Mouse (Mus musculus): ENCODE measurements at regions not wholly inside any gene's neighbourhood (a gene's known extent, or its start where the extent isn't known, plus 50 kb on each side); places are given as distances from the start of the nearest gene placed in this dataset.

DNA sequence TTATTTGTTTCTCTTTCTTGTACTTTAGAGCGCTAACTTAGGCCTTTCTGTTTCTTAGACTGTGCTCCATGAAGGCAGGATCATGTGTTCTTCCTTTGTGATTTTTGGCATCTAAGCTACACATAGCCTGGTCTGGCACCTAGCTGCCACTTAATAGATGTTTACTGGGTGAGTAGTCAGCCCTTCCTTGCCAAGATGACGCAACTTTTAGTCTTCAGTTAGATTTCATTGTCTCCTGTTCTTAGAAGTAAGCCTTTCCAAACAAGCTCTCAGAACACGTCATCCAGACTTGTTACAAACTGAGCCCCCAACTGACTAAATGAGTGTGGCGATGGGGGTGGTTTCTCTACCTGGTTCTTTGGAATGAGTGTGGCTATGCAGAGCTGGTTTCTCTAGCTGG, 85.4 kb upstream of the Rapgef5 start:
- DNase-seq (ENCODE audit: low read depth, low spot score), result no peak

- no peak for DNase-seq (ENCODE audit: low read depth, low spot score)
These were observed 83.5 kb upstream of the Rapgef5 start for GRCm38 (mm10) chr12:117432788-117433187.

- no peak for DNase-seq (ENCODE audit: low read depth, low spot score)
These were observed 79.3 kb upstream of the Rapgef5 start for GRCm38 (mm10) chr12:117437011-117437410.

DNA sequence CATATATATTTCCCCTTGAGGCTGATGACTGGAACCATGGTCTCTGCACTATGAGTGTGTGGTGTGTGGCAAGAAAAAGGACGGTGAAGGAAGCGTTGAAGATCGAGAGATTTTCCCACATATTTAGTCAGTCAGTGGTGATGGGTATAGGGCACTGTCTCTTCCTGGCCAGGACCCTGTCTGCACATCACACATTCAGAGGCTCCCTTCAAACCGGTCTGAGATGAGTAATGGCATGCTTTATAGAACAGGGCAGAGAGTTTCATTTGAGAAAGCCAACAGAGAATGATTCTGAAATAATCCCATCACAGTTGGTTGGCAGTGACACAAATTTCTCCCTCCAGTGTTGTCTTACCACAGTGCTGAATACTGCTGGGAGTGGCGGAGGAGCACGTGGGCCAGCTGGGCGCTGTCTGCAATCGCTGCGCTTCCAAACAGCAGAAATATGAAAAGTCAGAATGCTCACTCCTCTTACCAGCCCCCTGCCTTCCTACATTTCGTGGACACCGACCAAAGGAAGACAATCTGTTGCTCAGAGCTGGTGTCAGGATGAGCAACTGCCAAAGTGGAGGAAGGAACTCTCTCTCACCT, 77.2 kb upstream of the Rapgef5 start:
- no peak for DNase-seq (ENCODE audit: low read depth, low spot score)

DNA sequence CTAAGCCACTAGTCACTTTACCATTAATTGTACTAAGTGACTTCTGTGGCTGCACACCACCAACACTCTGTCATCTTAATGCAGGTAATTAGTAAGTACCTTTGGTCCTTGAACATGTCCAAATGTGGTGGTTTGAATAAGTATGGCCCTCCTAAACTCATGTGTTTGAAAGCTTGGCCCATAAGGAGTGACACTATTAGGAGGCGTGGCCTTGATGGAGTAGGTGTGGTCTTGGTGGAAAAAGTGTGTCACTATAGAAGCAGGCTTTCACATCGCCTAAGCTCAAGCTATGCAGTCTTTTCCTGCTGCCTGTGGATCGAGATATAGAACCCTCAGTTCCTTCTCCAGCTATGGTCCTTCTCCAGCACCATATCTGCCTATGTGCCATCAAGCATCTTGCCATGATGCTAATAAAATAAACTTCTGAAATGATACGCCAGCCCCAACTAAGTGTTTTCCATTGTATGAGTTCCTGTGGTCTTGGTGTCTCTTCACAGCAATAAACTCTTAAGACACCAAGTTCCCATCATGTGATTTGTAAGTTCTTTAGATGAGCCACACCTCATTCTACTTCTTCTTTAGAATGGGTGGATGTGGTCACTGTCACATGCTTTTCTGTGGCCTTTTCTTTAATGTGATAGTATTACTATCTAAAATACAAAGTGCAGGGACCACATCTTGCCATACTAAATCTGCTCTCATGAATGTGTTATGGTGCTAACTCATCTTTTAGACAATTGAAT, 71.9 kb upstream of the Rapgef5 start:
- no peak for DNase-seq (ENCODE audit: low read depth, low spot score)

GRCm38 (mm10) chr12:117447223-117447622, 69.1 kb upstream of the Rapgef5 start:
- DNase-seq (ENCODE audit: low read depth, low spot score), result no peak

GRCm38 (mm10) chr12:117447843-117448728, 68.2 kb upstream of the Rapgef5 start:
- DNase-seq (ENCODE audit: low read depth, low spot score), result no peak

- DNase-seq (ENCODE audit: low read depth, low spot score), result no peak
These were observed 67.2 kb upstream of the Rapgef5 start for GRCm38 (mm10) chr12:117449080-117449479.

GRCm38 (mm10) chr12:117450106-117450505, 66.2 kb upstream of the Rapgef5 start:
- DNase-seq (ENCODE audit: low read depth, low spot score), result no peak

GRCm38 (mm10) chr12:117450871-117451270, 65.4 kb upstream of the Rapgef5 start:
- DNase-seq (ENCODE audit: low read depth, low spot score), result no peak

DNA sequence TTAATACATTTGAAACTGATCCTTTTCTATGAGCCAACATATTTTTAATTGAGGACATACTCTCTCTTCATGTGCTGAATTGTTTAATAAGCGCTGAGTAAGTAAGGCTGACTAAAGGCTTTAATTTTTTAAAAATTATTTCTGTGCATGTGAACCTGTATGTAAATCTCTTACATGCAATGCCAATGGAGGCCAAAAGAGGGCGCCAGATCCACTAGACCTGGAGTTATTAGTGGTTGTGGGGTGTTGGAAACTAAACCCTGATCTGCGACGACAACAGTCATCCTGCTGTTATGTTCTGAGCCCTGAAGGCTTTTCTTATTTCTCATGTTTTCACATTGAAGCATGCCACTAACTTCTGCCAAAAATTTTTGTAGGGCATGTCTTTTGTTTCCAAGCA, 64.8 kb upstream of the Rapgef5 start:
- no peak for DNase-seq (ENCODE audit: low read depth, low spot score)

- no peak for DNase-seq (ENCODE audit: low read depth, low spot score)
These were observed 60.5 kb upstream of the Rapgef5 start for GRCm38 (mm10) chr12:117455800-117456199.

DNA sequence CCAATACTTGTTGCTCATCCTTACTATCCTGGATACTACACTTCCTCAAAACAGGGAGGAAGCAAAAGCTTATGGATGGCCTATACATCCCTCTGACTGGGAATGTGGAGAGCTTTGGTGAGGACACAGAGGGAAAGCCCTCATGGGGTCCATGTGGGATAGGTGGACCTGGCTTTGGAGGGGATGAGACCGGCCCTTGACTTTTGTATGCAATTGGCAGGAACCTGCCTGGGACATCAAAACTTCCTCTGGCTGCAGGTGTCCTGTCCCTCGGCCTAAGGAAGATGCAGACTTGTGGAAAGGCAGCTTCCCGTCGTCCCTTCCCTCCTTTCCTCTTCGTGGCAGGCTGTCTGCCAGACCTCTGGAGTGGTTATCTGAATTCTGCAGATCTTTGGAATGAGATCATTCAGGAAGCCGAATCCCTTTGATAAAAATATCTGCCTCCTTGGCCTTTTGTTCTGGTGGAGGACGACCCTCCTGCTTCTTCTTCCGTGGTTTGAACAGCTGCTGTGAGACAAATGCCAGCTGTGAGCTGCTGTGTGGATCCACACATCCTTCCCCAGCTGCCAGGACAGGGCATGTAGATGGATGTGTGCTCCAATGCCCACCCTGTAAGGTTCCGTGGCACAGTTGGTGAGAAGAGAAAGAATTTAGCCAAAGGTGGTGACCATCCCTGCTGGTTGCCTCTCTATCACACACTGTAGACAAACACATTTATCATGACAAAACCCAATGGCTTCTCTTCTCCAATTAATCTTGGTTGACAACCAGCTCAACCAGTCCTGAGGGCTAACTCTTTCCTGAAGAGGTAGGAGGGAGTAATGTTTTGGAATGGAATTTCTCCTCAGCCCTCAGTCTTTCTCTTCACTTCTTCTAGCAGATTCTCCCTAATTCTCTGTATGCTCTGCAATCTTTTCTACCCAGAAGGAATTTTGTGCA, 57.9 kb upstream of the Rapgef5 start:
- DNase-seq (ENCODE audit: low read depth, low spot score), result no peak

GRCm38 (mm10) chr12:117459541-117459940, 56.7 kb upstream of the Rapgef5 start:
- DNase-seq (ENCODE audit: low read depth, low spot score), result no peak

DNA sequence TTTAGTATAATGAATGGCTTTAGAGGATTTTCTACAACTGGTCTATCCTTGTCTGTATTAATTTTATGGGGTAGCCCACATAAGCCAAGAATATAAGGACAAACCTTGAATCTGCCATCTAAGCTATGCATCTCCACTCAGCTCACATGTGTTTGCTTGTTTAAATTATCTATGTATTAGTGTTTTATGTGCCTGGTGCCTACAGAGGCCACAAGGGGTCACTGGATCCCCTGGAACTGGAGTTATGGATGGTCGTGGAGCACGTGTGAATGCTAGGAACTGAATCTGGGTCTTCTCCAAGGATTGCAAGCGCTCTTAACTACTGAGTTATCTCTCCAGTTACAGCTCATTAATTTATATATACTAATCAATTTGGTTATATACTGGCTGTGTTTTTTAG, 51.1 kb upstream of the Rapgef5 start:
- no peak for DNase-seq (ENCODE audit: low read depth, low spot score)

GRCm38 (mm10) chr12:117465998-117466397, 50.3 kb upstream of the Rapgef5 start:
- DNase-seq (ENCODE audit: low read depth, low spot score), result no peak

Measured in c-Kit-negative CD71-positive TER-119-positive erythroid progenitor cells, embryonic 14.5 days (primary cell).